Mouse (Mus musculus): ENCODE results near the gene Nrip2. TPM values are rescaled to one million over a fixed set of nuclear protein-coding genes. Genes with fewer than 3 reads are reported as not detected.

Nrip2 gene
- 2.4 and 3.1 TPM in 2 replicates for polyA plus RNA-seq (2014; fragmentation: Nextera tagmentation; extraction: Ambion mirVana)

GRCm38 (mm10) chr6:128398996-128399395, at the start of gene Nrip2:
Gene Nrip2 (plus strand): TSS chr6:128399296.
- Histone ChIP-seq H3K4me3 (ENCODE audit: low read depth, low read length) (no peak within 1 kb of the TSS), H3K9ac (ENCODE audit: low read depth, low read length) (no peak within 1 kb of the TSS), H3K36me3 (ENCODE audit: control insufficient read depth, insufficient read depth, low read length) (no peaks in the 10 kb centered on the region), H3K9me3 (ENCODE audit: control insufficient read depth, low read length) (no peaks in the 10 kb centered on the region), H3K4me1 (replicated peaks; ENCODE audit: control insufficient read depth, insufficient read depth, low read length) (no peaks in the 10 kb centered on the region), H3K27me3 (ENCODE audit: control insufficient read depth, insufficient read depth, low read length) (no peaks in the 10 kb centered on the region), H3K4me2 (replicated peaks; ENCODE audit: low read depth, low read length) (peak within 1 kb of the TSS; percentile 12; the same call in 1 of the 2 replicates), H3K27ac (ENCODE audit: low read depth, low read length) (no peak within 1 kb of the TSS)
- 83% methylated on average over 3 of the region's 3 CpGs for WGBS
- ATAC-seq (ENCODE audit: low FRiP score) (no peak), DNase-seq (ENCODE audit: low spot score) (no peak)

- DNase-seq (ENCODE audit: low spot score): no peak
- Histone ChIP-seq H3K4me1 (replicated peaks; ENCODE audit: control insufficient read depth, insufficient read depth, low read length) (peaks cover 4% of the 10 kb centered on the region; the same call in 1 of the 2 replicates), H3K4me3 (ENCODE audit: low read depth, low read length) (no peak overlapping the region), H3K27ac (ENCODE audit: low read depth, low read length) (no peak overlapping the region), H3K9me3 (ENCODE audit: control insufficient read depth, low read length) (no peaks in the 10 kb centered on the region), H3K9ac (ENCODE audit: low read depth, low read length) (no peak overlapping the region), H3K36me3 (ENCODE audit: control insufficient read depth, insufficient read depth, low read length) (no peaks in the 10 kb centered on the region), H3K27me3 (ENCODE audit: control insufficient read depth, insufficient read depth, low read length) (no peaks in the 10 kb centered on the region), H3K4me2 (replicated peaks; ENCODE audit: low read depth, low read length) (no peak overlapping the region)
- WGBS: 48% methylated on average over 7 of the region's 7 CpGs
- no peak for ATAC-seq (ENCODE audit: low FRiP score)
Measured at GRCm38 (mm10) chr6:128349711-128350110, 49.4 kb upstream of the Nrip2 start.

GRCm38 (mm10) chr6:128354140-128354539, 45.0 kb upstream of the Nrip2 start:
- DNase-seq (ENCODE audit: low spot score): no peak
- 54% methylated on average over 3 of the region's 3 CpGs for WGBS
- H3K27me3 ChIP-seq (ENCODE audit: control insufficient read depth, insufficient read depth, low read length): no peaks in the 10 kb centered on the region
- no peak overlapping the region for H3K4me3 ChIP-seq (ENCODE audit: low read depth, low read length)
- no peak overlapping the region for H3K9ac ChIP-seq (ENCODE audit: low read depth, low read length)
- H3K4me2 ChIP-seq (replicated peaks; ENCODE audit: low read depth, low read length): no peak overlapping the region; the same call in 1 of the 2 replicates
- no peak overlapping the region for H3K27ac ChIP-seq (ENCODE audit: low read depth, low read length)
- no peaks in the 10 kb centered on the region for H3K9me3 ChIP-seq (ENCODE audit: control insufficient read depth, low read length)
- peaks cover 6% of the 10 kb centered on the region; the same call in 1 of the 2 replicates for H3K4me1 ChIP-seq (replicated peaks; ENCODE audit: control insufficient read depth, insufficient read depth, low read length)
- peaks cover 7% of the 10 kb centered on the region; the same call in 1 of the 2 replicates for H3K36me3 ChIP-seq (ENCODE audit: control insufficient read depth, insufficient read depth, low read length)
- no peak for ATAC-seq (ENCODE audit: low FRiP score)

GRCm38 (mm10) chr6:128355201-128355681, 43.9 kb upstream of the Nrip2 start:
- H3K4me3 ChIP-seq (ENCODE audit: low read depth, low read length): peak overlapping the region; percentile 61
- H3K9ac ChIP-seq (ENCODE audit: low read depth, low read length): peak overlapping the region; percentile 67
- H3K4me2 ChIP-seq (replicated peaks; ENCODE audit: low read depth, low read length): peak overlapping the region; percentile 68
- H3K27me3 ChIP-seq (ENCODE audit: control insufficient read depth, insufficient read depth, low read length): no peaks in the 10 kb centered on the region
- WGBS: under 1% methylated on average over 28 of the region's 28 CpGs
- peaks cover 6% of the 10 kb centered on the region; the same call in 1 of the 2 replicates for H3K4me1 ChIP-seq (replicated peaks; ENCODE audit: control insufficient read depth, insufficient read depth, low read length)
- peaks cover 7% of the 10 kb centered on the region; the same call in 1 of the 2 replicates for H3K36me3 ChIP-seq (ENCODE audit: control insufficient read depth, insufficient read depth, low read length)
- DNase-seq (ENCODE audit: low spot score) (peak; percentile 72), ATAC-seq (ENCODE audit: low FRiP score) (peak; percentile 82)
- H3K27ac ChIP-seq (ENCODE audit: low read depth, low read length): peak overlapping the region; percentile 56
- no peaks in the 10 kb centered on the region for H3K9me3 ChIP-seq (ENCODE audit: control insufficient read depth, low read length)

- DNase-seq (ENCODE audit: low spot score): peak; percentile 98
- Histone ChIP-seq H3K36me3 (ENCODE audit: control insufficient read depth, insufficient read depth, low read length) (peaks cover 7% of the 10 kb centered on the region; the same call in 1 of the 2 replicates), H3K27me3 (ENCODE audit: control insufficient read depth, insufficient read depth, low read length) (no peaks in the 10 kb centered on the region), H3K4me2 (replicated peaks; ENCODE audit: low read depth, low read length) (peak within 1 kb of the TSS; percentile 68), H3K9me3 (ENCODE audit: control insufficient read depth, low read length) (no peaks in the 10 kb centered on the region), H3K27ac (ENCODE audit: low read depth, low read length) (peak within 1 kb of the TSS; percentile 56), H3K4me3 (ENCODE audit: low read depth, low read length) (peak within 1 kb of the TSS; percentile 61), H3K9ac (ENCODE audit: low read depth, low read length) (peak within 1 kb of the TSS; percentile 67), H3K4me1 (replicated peaks; ENCODE audit: control insufficient read depth, insufficient read depth, low read length) (peaks cover 6% of the 10 kb centered on the region; the same call in 1 of the 2 replicates)
- 2% methylated on average over 25 of the region's 42 CpGs for WGBS
- peak; percentile 99 for ATAC-seq (ENCODE audit: low FRiP score)
Measured at GRCm38 (mm10) chr6:128355726-128356416, 43.2 kb upstream of the Nrip2 start, which contains the start of gene Tulp3. Gene Tulp3 (minus strand): TSS chr6:128355851.

GRCm38 (mm10) chr6:128358999-128359398, 40.1 kb upstream of the Nrip2 start:
- H3K36me3 ChIP-seq (ENCODE audit: control insufficient read depth, insufficient read depth, low read length): peaks cover 7% of the 10 kb centered on the region; the same call in 1 of the 2 replicates
- H3K4me1 ChIP-seq (replicated peaks; ENCODE audit: control insufficient read depth, insufficient read depth, low read length): peaks cover 5% of the 10 kb centered on the region; the same call in 1 of the 2 replicates
- H3K9me3 ChIP-seq (ENCODE audit: control insufficient read depth, low read length): no peaks in the 10 kb centered on the region
- H3K27me3 ChIP-seq (ENCODE audit: control insufficient read depth, insufficient read depth, low read length): no peaks in the 10 kb centered on the region
- no peak overlapping the region for H3K4me3 ChIP-seq (ENCODE audit: low read depth, low read length)
- DNase-seq (ENCODE audit: low spot score) (peak; percentile 81), ATAC-seq (ENCODE audit: low FRiP score) (no peak)
- H3K4me2 ChIP-seq (replicated peaks; ENCODE audit: low read depth, low read length): no peak overlapping the region
- 22% methylated on average over 2 of the region's 2 CpGs for WGBS
- H3K9ac ChIP-seq (ENCODE audit: low read depth, low read length): no peak overlapping the region
- H3K27ac ChIP-seq (ENCODE audit: low read depth, low read length): no peak overlapping the region

GRCm38 (mm10) chr6:128361901-128362300, 37.2 kb upstream of the Nrip2 start:
- H3K36me3 ChIP-seq (ENCODE audit: control insufficient read depth, insufficient read depth, low read length): peaks cover 7% of the 10 kb centered on the region; the same call in 1 of the 2 replicates
- no peaks in the 10 kb centered on the region for H3K9me3 ChIP-seq (ENCODE audit: control insufficient read depth, low read length)
- no peak for DNase-seq (ENCODE audit: low spot score)
- H3K9ac ChIP-seq (ENCODE audit: low read depth, low read length): peak overlapping the region; percentile 95
- ATAC-seq (ENCODE audit: low FRiP score): no peak
- peak overlapping the region; percentile 91 for H3K27ac ChIP-seq (ENCODE audit: low read depth, low read length)
- WGBS: 15% methylated on average over 9 of the region's 9 CpGs
- H3K27me3 ChIP-seq (ENCODE audit: control insufficient read depth, insufficient read depth, low read length): no peaks in the 10 kb centered on the region
- peak overlapping the region; percentile 82 for H3K4me2 ChIP-seq (replicated peaks; ENCODE audit: low read depth, low read length)
- peak overlapping the region; percentile 89 for H3K4me3 ChIP-seq (ENCODE audit: low read depth, low read length)
- 0 out of 2 replicates have a peak, but pooled peaks cover 3% of the 10 kb centered on the region for H3K4me1 ChIP-seq (replicated peaks; ENCODE audit: control insufficient read depth, insufficient read depth, low read length)

GRCm38 (mm10) chr6:128362381-128363006, 36.6 kb upstream of the Nrip2 start, which contains the start of the genes Rhno1 and Foxm1:
Gene Rhno1 (minus strand): TSS chr6:128362911.
Gene Foxm1 (plus strand): TSS chr6:128362967.
- no peaks in the 10 kb centered on the region for H3K9me3 ChIP-seq (ENCODE audit: control insufficient read depth, low read length)
- under 1% methylated on average over 52 of the region's 76 CpGs for WGBS
- ATAC-seq (ENCODE audit: low FRiP score) (peak; percentile 91), DNase-seq (ENCODE audit: low spot score) (peak; percentile 88)
- peak within 1 kb of the TSS; percentile 89 for H3K4me3 ChIP-seq (ENCODE audit: low read depth, low read length)
- no peaks in the 10 kb centered on the region for H3K27me3 ChIP-seq (ENCODE audit: control insufficient read depth, insufficient read depth, low read length)
- 0 out of 2 replicates have a peak, but pooled peaks cover 3% of the 10 kb centered on the region for H3K4me1 ChIP-seq (replicated peaks; ENCODE audit: control insufficient read depth, insufficient read depth, low read length)
- peak within 1 kb of the TSS; percentile 91 for H3K27ac ChIP-seq (ENCODE audit: low read depth, low read length)
- peak within 1 kb of the TSS; percentile 82 for H3K4me2 ChIP-seq (replicated peaks; ENCODE audit: low read depth, low read length)
- H3K9ac ChIP-seq (ENCODE audit: low read depth, low read length): peak within 1 kb of the TSS; percentile 95
- peaks cover 7% of the 10 kb centered on the region; the same call in 1 of the 2 replicates for H3K36me3 ChIP-seq (ENCODE audit: control insufficient read depth, insufficient read depth, low read length)
